Comparison of ENCODE assay signal across 8 mouse cellular contexts in the genomic region with DNA sequence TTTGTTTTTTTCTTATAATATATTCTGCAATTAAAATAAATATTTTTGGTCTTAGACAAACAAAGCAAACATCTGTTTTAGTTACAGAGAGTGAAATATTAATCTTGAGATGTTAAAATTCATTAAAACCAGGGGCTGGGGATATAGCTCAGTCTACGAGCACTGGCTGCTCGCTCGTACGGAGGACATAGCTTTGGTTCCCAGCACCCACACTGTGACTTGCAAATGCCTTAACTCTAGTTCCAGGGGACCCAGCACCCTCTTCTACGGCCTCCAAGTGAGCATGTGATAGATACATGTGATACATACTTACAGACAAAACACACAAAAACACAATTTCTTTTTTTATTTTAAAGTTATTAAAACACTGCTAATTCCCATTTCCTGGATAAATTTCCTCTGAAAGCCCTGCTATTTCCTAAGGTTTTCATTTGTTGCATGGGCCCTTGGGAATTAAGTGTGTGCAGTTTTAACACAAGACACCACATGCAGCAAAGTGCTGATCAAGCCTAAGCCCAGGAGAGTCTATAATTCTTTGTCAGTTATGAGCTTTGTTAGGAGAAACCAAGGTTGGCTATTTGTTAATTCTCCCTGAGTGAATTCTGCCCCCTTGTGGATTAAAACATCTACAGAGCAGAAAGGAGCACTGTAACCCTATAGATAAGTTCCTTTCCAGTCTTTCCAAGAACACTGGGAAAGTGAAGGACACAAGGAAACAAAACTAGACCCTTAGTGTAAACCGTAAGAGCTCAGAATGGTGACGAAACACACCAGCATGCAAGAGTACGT. TPM values are rescaled to one million over a fixed set of nuclear protein-coding genes. Genes with fewer than 3 reads are reported as not detected.
DNase-seq lines count a peak whose midpoint lies in the region; ATAC-seq and TF ChIP-seq lines count a peak whose summit lies in the region.
"Had no signal": no experiment of that assay in that cellular context is flagged by ENCODE, and none has a peak within 500 bp of the region (broad histone marks: within the 10 kb centered on the region; RNA-seq: fewer than 3 reads in every experiment).

No protein-coding gene starts in this region.

- no peak overlapping the region for H3K4me3 ChIP-seq in liver, postnatal 0 days (ENCODE audit: low read depth, low read length)
- no peak overlapping the region for H3K4me3 ChIP-seq in liver, embryonic 11.5 days (ENCODE audit: low read depth, low read length)
- no peak overlapping the region for H3K4me3 ChIP-seq in forebrain, embryonic 13.5 days
- no peak overlapping the region for H3K4me3 ChIP-seq in kidney, embryonic 16.5 days (ENCODE audit: low read length)
- no peak overlapping the region for H3K4me3 ChIP-seq in neural tube, embryonic 15.5 days (replicated peaks)
- H3K4me3 ChIP-seq: liver, embryonic 13.5 days had no signal

- peak; percentile 78 for TF ChIP-seq CTCF in liver, postnatal 0 days (IDR thresholded peaks at IDR 0.05; ENCODE audit: low read depth)

- no peak overlapping the region for H3K4me2 ChIP-seq in liver, postnatal 0 days (ENCODE audit: low read depth, low read length)
- no peak overlapping the region for H3K4me2 ChIP-seq in liver, embryonic 11.5 days
- H3K4me2 ChIP-seq in forebrain, embryonic 13.5 days = no peak overlapping the region
- H3K4me2 ChIP-seq in kidney, embryonic 16.5 days (replicated peaks; ENCODE audit: low read depth, low read length) = no peak overlapping the region
- no peak overlapping the region for H3K4me2 ChIP-seq in neural tube, embryonic 15.5 days
- H3K4me2 ChIP-seq: liver, embryonic 13.5 days had no signal

- no peak overlapping the region for H3K27ac ChIP-seq in liver, postnatal 0 days (ENCODE audit: low read depth)
- no peak overlapping the region for H3K27ac ChIP-seq in liver, embryonic 11.5 days (ENCODE audit: low read depth, low read length)
- 0 out of 2 replicates have a peak overlapping the region, but pooled peaks have one; percentile 48 for H3K27ac ChIP-seq in forebrain, embryonic 13.5 days
- H3K27ac ChIP-seq in kidney, embryonic 16.5 days (ENCODE audit: low read length) = no peak overlapping the region
- H3K27ac ChIP-seq in neural tube, embryonic 15.5 days (replicated peaks) = 0 out of 2 replicates have a peak overlapping the region, but pooled peaks have one; percentile 23
- H3K27ac ChIP-seq: liver, embryonic 13.5 days had no signal

- no peak overlapping the region for H3K9ac ChIP-seq in liver, postnatal 0 days (replicated peaks)
- H3K9ac ChIP-seq in liver, embryonic 11.5 days (ENCODE audit: low read depth, low read length) = no peak overlapping the region
- H3K9ac ChIP-seq in forebrain, embryonic 13.5 days = no peak overlapping the region
- no peak overlapping the region for H3K9ac ChIP-seq in kidney, embryonic 16.5 days (replicated peaks; ENCODE audit: low read length)
- no peak overlapping the region for H3K9ac ChIP-seq in neural tube, embryonic 15.5 days (replicated peaks)
- H3K9ac ChIP-seq: liver, embryonic 13.5 days had no signal

- no peaks in the 10 kb centered on the region for H3K4me1 ChIP-seq in liver, postnatal 0 days (ENCODE audit: insufficient read depth)
- no peaks in the 10 kb centered on the region for H3K4me1 ChIP-seq in liver, embryonic 11.5 days (replicated peaks; ENCODE audit: control insufficient read depth, insufficient read depth, low read length)
- 0 out of 2 replicates have a peak, but pooled peaks cover 3% of the 10 kb centered on the region for H3K4me1 ChIP-seq in forebrain, embryonic 13.5 days
- peaks cover 9% of the 10 kb centered on the region for H3K4me1 ChIP-seq in kidney, embryonic 16.5 days (ENCODE audit: insufficient read depth, low read length)
- H3K4me1 ChIP-seq in neural tube, embryonic 15.5 days = peaks cover 18% of the 10 kb centered on the region
- H3K4me1 ChIP-seq: liver, embryonic 13.5 days had no signal

- no peaks in the 10 kb centered on the region for H3K27me3 ChIP-seq in liver, postnatal 0 days (ENCODE audit: insufficient read depth, low read length)
- no peaks in the 10 kb centered on the region for H3K27me3 ChIP-seq in liver, embryonic 11.5 days (replicated peaks; ENCODE audit: control insufficient read depth, insufficient read depth, low read length)
- no peaks in the 10 kb centered on the region for H3K27me3 ChIP-seq in forebrain, embryonic 13.5 days
- H3K27me3 ChIP-seq in kidney, embryonic 16.5 days (ENCODE audit: insufficient read depth, low read length) = no peaks in the 10 kb centered on the region
- no peaks in the 10 kb centered on the region for H3K27me3 ChIP-seq in neural tube, embryonic 15.5 days (replicated peaks)
- H3K27me3 ChIP-seq: liver, embryonic 13.5 days had no signal

- H3K36me3 ChIP-seq in liver, postnatal 0 days (replicated peaks; ENCODE audit: insufficient read depth, low read length) = no peaks in the 10 kb centered on the region
- no peaks in the 10 kb centered on the region for H3K36me3 ChIP-seq in liver, embryonic 11.5 days (ENCODE audit: control insufficient read depth, insufficient read depth, low read length)
- no peaks in the 10 kb centered on the region for H3K36me3 ChIP-seq in forebrain, embryonic 13.5 days (ENCODE audit: poor library complexity, severe bottlenecking)
- H3K36me3 ChIP-seq in kidney, embryonic 16.5 days (ENCODE audit: insufficient read depth, low read length) = no peaks in the 10 kb centered on the region
- H3K36me3 ChIP-seq in neural tube, embryonic 15.5 days = no peaks in the 10 kb centered on the region
- H3K36me3 ChIP-seq: liver, embryonic 13.5 days had no signal

- TF ChIP-seq EP300 in liver, postnatal 0 days (IDR thresholded peaks at IDR 0.05; ENCODE audit: low read depth) = no peak

- ATAC-seq in liver, postnatal 0 days = peak; percentile 40; the same call in 1 of the 2 replicates
- no peak for ATAC-seq in liver, embryonic 11.5 days (replicated peaks; ENCODE audit: low FRiP score)
- peak; percentile 50 for ATAC-seq in forebrain, embryonic 13.5 days
- peak; percentile 53; the same call in 1 of the 2 replicates for ATAC-seq in kidney, embryonic 16.5 days (ENCODE audit: low FRiP score, low TSS enrichment)
- ATAC-seq in neural tube, embryonic 15.5 days (ENCODE audit: low FRiP score) = no peak

- H3K9me3 ChIP-seq in liver, postnatal 0 days (ENCODE audit: low read length) = no peaks in the 10 kb centered on the region
- no peaks in the 10 kb centered on the region for H3K9me3 ChIP-seq in liver, embryonic 11.5 days (ENCODE audit: control insufficient read depth, low read length)
- H3K9me3 ChIP-seq in forebrain, embryonic 13.5 days (replicated peaks) = no peaks in the 10 kb centered on the region
- H3K9me3 ChIP-seq in kidney, embryonic 16.5 days (ENCODE audit: low read length) = no peaks in the 10 kb centered on the region
- H3K9me3 ChIP-seq in neural tube, embryonic 15.5 days (replicated peaks) = no peaks in the 10 kb centered on the region
- H3K9me3 ChIP-seq: liver, embryonic 13.5 days had no signal

- WGBS in liver, postnatal 0 days (ENCODE audit: insufficient replicate concordance) = 71% methylated on average over 8 of the region's 8 CpGs
- WGBS in liver, embryonic 11.5 days = 67% methylated on average over 8 of the region's 8 CpGs
- 76% methylated on average over 8 of the region's 8 CpGs for WGBS in forebrain, embryonic 13.5 days
- WGBS in kidney, embryonic 16.5 days = 67% methylated on average over 8 of the region's 8 CpGs
- WGBS in neural tube, embryonic 15.5 days = 79% methylated on average over 8 of the region's 8 CpGs

- no peak for DNase-seq in liver, postnatal 0 days
- DNase-seq in liver, embryonic 11.5 days (ENCODE audit: low spot score) = no peak
- peak; percentile 89 for DNase-seq in brain, adult 2 months (ENCODE audit: low read depth, low spot score)
- DNase-seq in right cerebral cortex, postnatal 25 days = no peak
- DNase-seq: liver, embryonic 13.5 days had no signal

RNA-seq across cellular contexts. Expression of gene Hspa8, which starts 50.8 kb away (rescaled TPM):
- 750 and 793 TPM in 2 replicates for polyA plus RNA-seq in liver, postnatal 0 days (2015; fragmentation: Nextera tagmentation; extraction: Ambion mirVana)
- 3,603 and 3,888 TPM in 2 replicates for polyA plus RNA-seq in liver, embryonic 11.5 days (2014; fragmentation: Nextera tagmentation; extraction: Ambion mirVana)
- polyA plus RNA-seq in forebrain, embryonic 13.5 days (2015; fragmentation: Nextera tagmentation; extraction: Ambion mirVana) = 3,030 and 3,122 TPM in 2 replicates
- polyA plus RNA-seq in kidney, embryonic 16.5 days (2015; fragmentation: Nextera tagmentation; extraction: Ambion mirVana) = 2,859 and 3,187 TPM in 2 replicates
- 3,055 and 3,120 TPM in 2 replicates for polyA plus RNA-seq in neural tube, embryonic 15.5 days (2015; fragmentation: Nextera tagmentation; extraction: Ambion mirVana)

Comparison
In these comparisons a context has a peak if more than half of its experiments do, and no peak if none do; other contexts are left out.
1. ATAC-seq: peak in liver, postnatal 0 days (single experiment), forebrain, embryonic 13.5 days (single experiment) and kidney, embryonic 16.5 days (single experiment); none in liver, embryonic 11.5 days (single experiment) and neural tube, embryonic 15.5 days (single experiment).
2. H3K27ac ChIP-seq: peak in forebrain, embryonic 13.5 days (single experiment) and neural tube, embryonic 15.5 days (single experiment); none in liver, postnatal 0 days (single experiment), liver, embryonic 11.5 days (single experiment) and kidney, embryonic 16.5 days (single experiment).